7 mouse cellular contexts compared by ENCODE assay signal in the genomic region with DNA sequence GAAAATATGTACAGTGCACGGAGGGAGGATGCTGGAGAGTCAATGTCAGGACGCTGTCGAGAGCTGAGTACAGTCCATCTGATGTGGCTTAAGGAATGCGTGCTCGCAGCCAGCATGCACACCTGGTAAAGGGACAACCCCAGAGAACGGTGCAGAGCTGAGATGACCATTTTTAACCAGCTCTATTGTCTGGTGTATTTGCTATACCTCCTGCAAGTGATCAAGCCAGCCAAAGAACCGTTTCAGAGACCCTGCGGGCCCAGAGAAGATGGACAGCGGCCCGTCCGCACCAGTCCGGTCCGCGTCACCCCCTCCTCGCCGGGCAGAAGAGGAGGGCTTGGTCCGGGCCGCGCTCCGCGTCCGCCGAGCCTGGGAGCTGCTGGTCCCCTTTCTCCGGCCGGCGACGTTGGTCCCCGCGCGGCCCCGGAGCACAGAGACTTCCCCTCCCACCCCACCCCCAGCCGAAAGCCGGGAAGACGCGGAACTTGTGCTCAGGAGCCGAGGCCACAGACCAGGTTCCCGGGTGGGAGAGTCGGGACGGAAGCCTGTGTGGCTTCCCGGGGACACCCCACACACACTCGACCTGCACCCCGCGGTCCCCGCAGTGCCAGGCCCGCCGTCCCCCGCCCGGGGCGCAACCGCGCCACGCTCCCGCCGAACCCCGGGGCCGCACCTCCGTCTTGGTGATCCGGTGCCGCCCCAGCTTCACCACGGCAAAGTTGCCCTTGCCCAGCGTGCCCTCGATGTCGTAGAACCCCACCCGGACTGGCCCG. TPM values are rescaled to one million over a fixed set of nuclear protein-coding genes. Genes with fewer than 3 reads are reported as not detected.
DNase-seq lines count a peak whose midpoint lies in the region; ATAC-seq and TF ChIP-seq lines count a peak whose summit lies in the region.

No protein-coding gene starts in this region.

- H3K27me3 ChIP-seq in spleen, adult 2 months (ENCODE audit: control insufficient read depth, insufficient read depth, low read length), result no peaks in the 10 kb centered on the region
- 0 out of 2 replicates have a peak, but pooled peaks cover 3% of the 10 kb centered on the region for H3K27me3 ChIP-seq in forebrain, embryonic 14.5 days (replicated peaks; ENCODE audit: control insufficient read depth, insufficient read depth, low read length)
- no peaks in the 10 kb centered on the region for H3K27me3 ChIP-seq in intestine, embryonic 16.5 days (replicated peaks; ENCODE audit: control insufficient read depth, insufficient read depth, low read length)
- H3K27me3 ChIP-seq in lung, embryonic 15.5 days, result no peaks in the 10 kb centered on the region

- no peak for TF ChIP-seq CTCF in spleen, adult 2 months (IDR thresholded peaks at IDR 0.05; ENCODE audit: extremely low read depth, insufficient read depth, insufficient read length, insufficient replicate concordance)

- peak overlapping the region; percentile 97 for H3K4me3 ChIP-seq in spleen, adult 2 months (ENCODE audit: extremely low read depth, insufficient read depth, insufficient read length)
- peak overlapping the region; percentile 87 for H3K4me3 ChIP-seq in forebrain, embryonic 14.5 days (ENCODE audit: low read depth, low read length)
- peak overlapping the region; percentile 95 for H3K4me3 ChIP-seq in intestine, embryonic 16.5 days (ENCODE audit: low read length)
- H3K4me3 ChIP-seq in lung, embryonic 15.5 days, result peak overlapping the region; percentile 84

- peak overlapping the region; percentile 96 for H3K27ac ChIP-seq in spleen, adult 2 months (ENCODE audit: insufficient read depth, low read length)
- H3K27ac ChIP-seq in forebrain, embryonic 14.5 days (ENCODE audit: low read depth, low read length), result peak overlapping the region; percentile 67
- H3K27ac ChIP-seq in intestine, embryonic 16.5 days (ENCODE audit: low read length), result peak overlapping the region; percentile 90
- H3K27ac ChIP-seq in lung, embryonic 15.5 days, result peak overlapping the region; percentile 90

- peak overlapping the region; percentile 72 for H3K4me2 ChIP-seq in forebrain, embryonic 14.5 days (ENCODE audit: low read length)
- H3K4me2 ChIP-seq in intestine, embryonic 16.5 days (ENCODE audit: low read depth, low read length), result peak overlapping the region; percentile 84
- H3K4me2 ChIP-seq in lung, embryonic 15.5 days, result peak overlapping the region; percentile 70

- DNase-seq in spleen, adult 2 months (ENCODE audit: low read depth in 1 of 2, low spot score in 2 of 2), result no peak
- no peak for DNase-seq in spleen, postnatal 4 days (ENCODE audit: low spot score in 2 of 2)
- peak; percentile 48 for DNase-seq in brain, adult 2 months (ENCODE audit: low read depth, low spot score)
- DNase-seq in forebrain, embryonic 14.5 days (ENCODE audit: low spot score), result peak; percentile 20
- DNase-seq in retina, postnatal 7 days (ENCODE audit: low read depth, low spot score), result peak; percentile 20

- no peaks in the 10 kb centered on the region for H3K9me3 ChIP-seq in forebrain, embryonic 14.5 days (replicated peaks; ENCODE audit: control insufficient read depth, low read length)
- no peaks in the 10 kb centered on the region for H3K9me3 ChIP-seq in intestine, embryonic 16.5 days (ENCODE audit: control insufficient read depth, low read length)
- H3K9me3 ChIP-seq in lung, embryonic 15.5 days, result no peaks in the 10 kb centered on the region

- no peak for TF ChIP-seq POLR2A in spleen, adult 2 months (IDR thresholded peaks at IDR 0.05; ENCODE audit: low read depth, low read length)

- peak overlapping the region; percentile 93 for H3K9ac ChIP-seq in forebrain, embryonic 14.5 days (ENCODE audit: low read length)
- H3K9ac ChIP-seq in intestine, embryonic 16.5 days (ENCODE audit: low read depth, low read length), result peak overlapping the region; percentile 92
- H3K9ac ChIP-seq in lung, embryonic 15.5 days, result peak overlapping the region; percentile 83

- no peaks in the 10 kb centered on the region; the same call in 1 of the 2 replicates for H3K4me1 ChIP-seq in spleen, adult 2 months (ENCODE audit: control insufficient read depth, insufficient read depth, insufficient read length)
- 0 out of 2 replicates have a peak, but pooled peaks cover 4% of the 10 kb centered on the region for H3K4me1 ChIP-seq in forebrain, embryonic 14.5 days (ENCODE audit: control insufficient read depth, insufficient read depth, low read length)
- H3K4me1 ChIP-seq in intestine, embryonic 16.5 days (ENCODE audit: control insufficient read depth, insufficient read depth, low read length), result peaks cover 10% of the 10 kb centered on the region
- peaks cover 13% of the 10 kb centered on the region; the same call in 1 of the 2 replicates for H3K4me1 ChIP-seq in lung, embryonic 15.5 days

- peak; percentile 70 for ATAC-seq in forebrain, embryonic 14.5 days
- ATAC-seq in intestine, embryonic 16.5 days, result peak; percentile 78
- ATAC-seq in lung, embryonic 15.5 days (ENCODE audit: borderline replicate concordance, extremely low read depth, low FRiP score, low TSS enrichment), result peak; percentile 47; the same call in 1 of the 2 replicates

- H3K36me3 ChIP-seq in spleen, adult 2 months (ENCODE audit: control insufficient read depth, insufficient read depth, low read length), result no peaks in the 10 kb centered on the region
- H3K36me3 ChIP-seq in forebrain, embryonic 14.5 days (ENCODE audit: control insufficient read depth, insufficient read depth, low read length), result no peaks in the 10 kb centered on the region
- no peaks in the 10 kb centered on the region for H3K36me3 ChIP-seq in intestine, embryonic 16.5 days (ENCODE audit: control insufficient read depth, insufficient read depth, low read length)
- no peaks in the 10 kb centered on the region for H3K36me3 ChIP-seq in lung, embryonic 15.5 days

- under 1% methylated on average over 65 of the region's 65 CpGs for WGBS in spleen, adult 2 months
- under 1% methylated on average over 62 of the region's 65 CpGs for WGBS in forebrain, embryonic 14.5 days
- WGBS in intestine, embryonic 16.5 days, result under 1% methylated on average over 61 of the region's 65 CpGs
- WGBS in lung, embryonic 15.5 days, result under 1% methylated on average over 65 of the region's 65 CpGs

RNA-seq across cellular contexts. Expression of gene Sik2, which starts 0.6 kb away (rescaled TPM):
- polyA plus RNA-seq in spleen, adult 2 months (2012; rRNA removed), result 12.5 and 19.4 TPM in 2 replicates
- 12.6 and 14.3 TPM in 2 replicates for polyA plus RNA-seq in forebrain, embryonic 14.5 days (2014; fragmentation: Nextera tagmentation; extraction: Ambion mirVana)
- polyA plus RNA-seq in intestine, embryonic 16.5 days (2015; fragmentation: Nextera tagmentation; extraction: Ambion mirVana), result 12.7 and 13.6 TPM in 2 replicates
- polyA plus RNA-seq in lung, embryonic 15.5 days (2015; fragmentation: Nextera tagmentation; extraction: Ambion mirVana), result 13.2 and 14.5 TPM in 2 replicates

RNA-seq across cellular contexts. Expression of gene Btg4, which starts 52.4 kb away (rescaled TPM):
- not detected in 2 replicates for polyA plus RNA-seq in spleen, adult 2 months (2012; rRNA removed)
- not detected in 2 replicates for polyA plus RNA-seq in forebrain, embryonic 14.5 days (2014; fragmentation: Nextera tagmentation; extraction: Ambion mirVana)
- polyA plus RNA-seq in intestine, embryonic 16.5 days (2015; fragmentation: Nextera tagmentation; extraction: Ambion mirVana), result not detected in 2 replicates
- polyA plus RNA-seq in lung, embryonic 15.5 days (2015; fragmentation: Nextera tagmentation; extraction: Ambion mirVana), result not detected in 2 replicates

Comparison
In these comparisons a context has a peak if more than half of its experiments do, and no peak if none do; other contexts are left out.
1. DNase-seq: peak in brain, adult 2 months (single experiment), forebrain, embryonic 14.5 days (single experiment) and retina, postnatal 7 days (single experiment); none in spleen, adult 2 months (0 of 2) and spleen, postnatal 4 days (0 of 2).
2. Peak in every context shown above with its lines, with median percentiles within 50 percentile points of each other: H3K27ac ChIP-seq, H3K4me3 ChIP-seq, ATAC-seq, H3K4me2 ChIP-seq and H3K9ac ChIP-seq.